Mouse (Mus musculus) lung, adult 2 months (tissue): Measurements from ENCODE around the gene Zim1. TPM values are rescaled to one million over a fixed set of nuclear protein-coding genes. Genes with fewer than 3 reads are reported as not detected.

Experiments used
- DNase-seq: peaks from one replicate; pipeline ENCODE4 v3.0.0; 2022
- H3K4me1 ChIP-seq: fragments of 200-500 bp; 2 replicates; pipeline ENCODE4 v1.6.1; 2011; ENCODE audit warnings: low read length; ENCODE audit not compliant: control insufficient read depth, insufficient read depth
- H3K4me3 ChIP-seq: fragments of 200-500 bp; replicated peaks from 2 replicates; pipeline ENCODE3; 2011; ENCODE audit warnings: low read depth, mild to moderate bottlenecking, control low read depth, low read length; ENCODE audit errors: extremely low read depth
- CTCF ChIP-seq: fragments of 200-500 bp; IDR thresholded peaks from 2 replicates; pipeline ENCODE4 v1.5.1; 2011; ENCODE audit warnings: mild to moderate bottlenecking, low read length, control low read depth; ENCODE audit not compliant: insufficient read depth
- POLR2A ChIP-seq: fragments of 200-500 bp; IDR thresholded peaks from 2 replicates; pipeline ENCODE4 v1.6.1; 2011; ENCODE audit warnings: low read depth, mild to moderate bottlenecking, control low read depth, low read length, borderline replicate concordance; ENCODE audit errors: extremely low read depth
- WGBS: fragments of 180-500 bp; shearing (Covaris S2); methylation state at CpG from one replicate; pipeline ENCODE4 v1.1.7; 2018; 5-methylcytosine and 5-hydroxymethylcytosine counted together
- polyA plus RNA-seq: library from polyadenylated mRNA; depleted of rRNA; stranded (reverse); fragments of >200 nt; gene quantifications from 2 replicates; pipeline ENCODE4 v1.2.3, GENCODE M21; 2012

The Zim1 gene
- polyA plus RNA-seq, 1 experiment = 0.66 TPM

DNA sequence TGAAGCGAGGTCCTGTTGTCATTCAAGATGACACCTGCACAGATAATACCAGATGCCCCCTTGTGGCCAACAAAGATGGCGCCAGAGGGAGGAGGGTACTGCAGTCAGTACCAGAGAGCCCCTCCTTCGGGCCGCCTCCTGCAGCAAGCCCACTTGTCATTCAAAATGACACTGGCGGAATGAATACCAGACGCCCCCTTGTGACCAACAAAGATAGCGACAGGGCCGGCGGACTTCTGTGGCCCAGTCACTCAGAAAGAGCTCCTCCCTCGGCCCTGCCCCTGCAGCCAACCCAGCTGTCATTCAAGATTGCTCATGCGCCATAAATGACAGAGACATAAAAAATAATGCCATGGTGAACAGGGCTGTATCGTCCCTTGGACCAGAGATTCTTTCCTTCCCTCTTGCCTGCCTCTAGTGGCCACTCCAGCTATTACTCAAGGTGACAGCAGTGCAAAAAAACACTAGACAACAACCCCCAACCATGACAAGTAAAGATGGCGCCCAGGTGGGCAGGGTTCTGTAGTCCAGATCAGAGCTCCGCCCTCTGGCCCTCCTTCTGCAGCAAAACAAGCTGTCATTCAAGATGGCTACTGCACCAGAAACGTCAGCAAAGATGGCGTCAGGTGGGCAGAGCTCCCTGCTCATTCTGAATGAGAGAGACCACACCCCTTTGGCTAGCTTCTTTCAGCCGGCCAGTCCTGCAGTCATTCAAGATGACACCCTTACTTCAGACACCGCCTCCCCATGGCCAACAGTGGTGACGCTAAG, 31.3 kb upstream of the Zim1 start:
- WGBS = 52% methylated on average over 19 of the region's 19 CpGs
- DNase-seq = peak; percentile 37
- Histone ChIP-seq H3K4me1 (no peaks in the 10 kb centered on the region), H3K4me3 (peak overlapping the region; percentile 51)
- TF ChIP-seq POLR2A (no peak), CTCF (no peak)

DNA sequence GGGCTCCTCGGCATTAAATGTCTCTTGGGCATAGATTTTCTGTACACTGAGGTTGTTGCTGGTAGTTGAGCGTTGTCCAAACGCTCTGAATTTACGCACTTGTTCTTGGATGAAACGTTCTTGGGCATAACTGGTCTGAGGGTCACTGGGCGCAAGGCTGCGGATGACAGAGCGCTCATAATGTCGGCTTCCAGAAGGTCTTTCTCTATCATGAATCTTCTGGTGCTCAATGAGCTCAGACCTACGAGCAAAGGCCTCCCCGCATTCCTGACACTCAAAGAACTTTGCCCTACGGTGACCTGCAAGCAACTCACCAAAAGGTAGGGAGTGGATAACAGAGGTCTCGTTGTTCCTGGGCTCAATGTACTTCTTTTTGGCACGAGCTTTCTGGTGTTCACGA, 13.1 kb upstream of the Zim1 start:
- Histone ChIP-seq H3K4me1 (no peaks in the 10 kb centered on the region), H3K4me3 (no peak overlapping the region)
- DNase-seq = no peak
- WGBS = 87% methylated on average over 15 of the region's 15 CpGs
- TF ChIP-seq POLR2A (no peak), CTCF (no peak)

DNA sequence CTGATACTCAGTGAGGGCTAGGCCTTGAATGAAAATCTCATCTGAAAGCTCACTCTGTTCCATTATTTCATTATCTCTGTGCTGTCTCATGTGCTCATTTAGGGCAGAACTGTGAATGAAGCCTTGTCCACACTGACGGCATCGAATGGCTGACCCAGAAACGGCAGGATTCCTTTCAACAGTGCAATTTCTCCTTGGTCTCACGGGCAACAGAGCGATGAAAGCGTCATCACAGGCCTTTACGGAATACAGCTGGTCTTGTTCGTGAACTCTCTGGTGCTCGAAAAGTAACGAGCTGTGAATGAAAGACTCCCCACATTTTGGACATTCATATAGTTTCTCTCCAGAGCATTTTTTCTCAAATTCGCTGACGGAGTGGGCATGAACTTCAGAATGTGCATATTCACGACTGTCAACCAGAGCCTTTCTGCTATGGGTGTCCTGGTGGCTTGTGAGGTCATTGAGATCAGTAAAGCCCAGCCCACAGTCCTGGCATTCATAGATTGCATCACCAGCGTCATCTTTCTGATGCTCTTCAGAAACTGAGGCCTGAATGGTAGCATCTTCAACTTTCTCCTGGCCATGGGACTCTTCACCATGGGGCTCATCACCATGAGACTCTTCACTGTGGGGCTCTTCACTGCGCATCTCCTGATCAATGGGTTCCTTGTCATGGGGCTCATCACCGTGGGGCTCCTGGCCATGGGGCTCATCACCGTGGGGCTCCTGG, 12.4 kb upstream of the Zim1 start:
- 78% methylated on average over 17 of the region's 17 CpGs for WGBS
- DNase-seq = no peak
- H3K4me3 ChIP-seq = no peak overlapping the region
- TF ChIP-seq POLR2A = no peak
- TF ChIP-seq CTCF = no peak
- H3K4me1 ChIP-seq = no peaks in the 10 kb centered on the region

GRCm38 (mm10) chr7:6707416-6708015, 11.3 kb upstream of the Zim1 start:
- TF ChIP-seq CTCF = no peak
- no peak overlapping the region for H3K4me3 ChIP-seq
- no peaks in the 10 kb centered on the region for H3K4me1 ChIP-seq
- whole genome bisulfite sequencing = 89% methylated on average over 23 of the region's 23 CpGs
- DNase-seq = no peak

DNA sequence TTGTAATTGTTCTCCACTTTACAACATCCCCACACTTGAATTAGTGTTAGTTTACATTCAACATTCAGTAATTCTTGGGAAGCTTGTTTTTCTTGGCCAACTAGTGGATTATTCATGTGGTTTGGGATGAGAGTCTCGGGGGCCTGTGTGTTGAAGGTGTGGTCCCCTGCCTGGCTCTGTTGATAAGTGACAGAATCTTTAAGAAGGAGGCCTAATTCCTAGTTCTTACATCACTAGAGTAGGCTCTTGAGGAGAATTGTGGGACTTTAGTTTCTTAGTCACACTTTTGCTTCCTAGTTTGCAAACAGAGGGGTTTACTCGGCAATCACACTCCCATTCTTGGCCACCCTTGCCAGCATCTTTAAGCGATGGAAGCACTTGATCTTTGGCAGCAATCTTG, 3.0 kb upstream of the Zim1 start:
- TF ChIP-seq CTCF (no peak), POLR2A (no peak)
- Histone ChIP-seq H3K4me3 (no peak overlapping the region), H3K4me1 (peaks cover 4% of the 10 kb centered on the region)
- WGBS = 48% methylated on average over 3 of the region's 3 CpGs
- DNase-seq = no peak

DNA sequence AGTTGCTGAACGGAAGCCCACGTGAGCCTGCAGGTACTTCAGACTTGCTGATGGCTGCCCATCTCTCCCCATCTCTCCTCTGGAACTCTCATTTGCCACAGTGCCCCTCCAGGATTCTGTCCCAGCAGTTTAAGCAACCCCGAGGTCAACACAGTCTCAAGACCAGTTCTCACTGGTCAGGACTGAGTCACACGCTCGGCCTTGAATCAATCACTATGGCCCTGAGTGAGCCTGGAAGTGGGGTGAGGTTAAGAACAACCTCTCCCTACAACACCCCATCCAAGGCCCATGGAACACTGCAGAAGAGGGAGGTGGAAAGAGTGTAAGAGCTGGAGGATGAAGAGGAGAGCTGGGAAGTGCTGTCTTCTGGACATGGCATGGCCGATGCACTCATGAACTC, 10.7 kb downstream of the Zim1 start:
- no peak for DNase-seq
- no peak for TF ChIP-seq POLR2A
- no peak for TF ChIP-seq CTCF
- Histone ChIP-seq H3K4me3 (no peak overlapping the region), H3K4me1 (no peaks in the 10 kb centered on the region)
- 91% methylated on average over 6 of the region's 6 CpGs for WGBS

- DNase-seq = no peak
- Histone ChIP-seq H3K4me3 (no peak overlapping the region), H3K4me1 (no peaks in the 10 kb centered on the region)
- 61% methylated on average over 3 of the region's 3 CpGs for WGBS
- TF ChIP-seq POLR2A = no peak
- no peak for TF ChIP-seq CTCF
These were observed 29.5 kb downstream of the Zim1 start for GRCm38 (mm10) chr7:6666726-6667125.

DNA sequence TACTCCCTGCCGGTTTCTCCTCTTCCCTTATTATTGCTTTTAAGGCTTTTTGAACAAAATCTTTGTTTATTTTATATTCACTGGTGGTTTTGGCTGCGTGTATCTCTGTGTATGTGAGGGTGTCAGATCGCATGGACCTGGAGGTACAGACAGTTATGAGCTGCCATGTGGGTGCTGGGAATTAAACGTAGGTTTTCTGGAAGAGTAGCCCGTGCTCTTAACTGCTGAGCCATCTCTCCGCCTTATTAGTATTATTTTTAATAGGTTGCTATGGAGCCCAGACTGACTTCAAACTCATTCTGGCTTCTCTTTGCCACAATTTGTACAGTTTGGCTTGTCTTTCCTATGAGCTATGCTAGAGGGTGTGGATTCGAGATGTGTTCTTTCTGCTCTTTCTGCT, 32.8 kb downstream of the Zim1 start:
- 69% methylated on average over 7 of the region's 7 CpGs for WGBS
- TF ChIP-seq POLR2A = no peak
- no peak for TF ChIP-seq CTCF
- Histone ChIP-seq H3K4me1 (no peaks in the 10 kb centered on the region), H3K4me3 (no peak overlapping the region)
- DNase-seq = no peak

GRCm38 (mm10) chr7:6659605-6660004, 36.6 kb downstream of the Zim1 start:
- WGBS = 21% methylated on average over 2 of the region's 2 CpGs
- TF ChIP-seq CTCF = no peak
- TF ChIP-seq POLR2A = no peak
- Histone ChIP-seq H3K4me1 (no peaks in the 10 kb centered on the region), H3K4me3 (no peak overlapping the region)
- DNase-seq = no peak

- H3K4me3 ChIP-seq = no peak overlapping the region
- DNase-seq = no peak
- no peaks in the 10 kb centered on the region for H3K4me1 ChIP-seq
- 92% methylated on average over 7 of the region's 7 CpGs for WGBS
- TF ChIP-seq POLR2A = no peak
- no peak for TF ChIP-seq CTCF
These were observed 37.6 kb downstream of the Zim1 start for GRCm38 (mm10) chr7:6658606-6659005.
